Mouse (Mus musculus) embryo, embryonic 11.5 days (tissue): ENCODE measurements around the gene B230118H07Rik.
"Not testable (repeated sequence)": the region's sequence is repeated elsewhere in the genome, so short reads cannot be mapped to it uniquely, and the experiment has no call there.

Source experiments
- DNase-seq: peaks from one replicate; pipeline ENCODE4 v3.0.0-alpha.2; 2012; ENCODE audit warnings: low read depth, low spot score

B230118H07Rik gene

GRCm38 (mm10) chr2:101591356-101591755 is 58.0 kb downstream of the B230118H07Rik start:
- no peak for DNase-seq

DNA sequence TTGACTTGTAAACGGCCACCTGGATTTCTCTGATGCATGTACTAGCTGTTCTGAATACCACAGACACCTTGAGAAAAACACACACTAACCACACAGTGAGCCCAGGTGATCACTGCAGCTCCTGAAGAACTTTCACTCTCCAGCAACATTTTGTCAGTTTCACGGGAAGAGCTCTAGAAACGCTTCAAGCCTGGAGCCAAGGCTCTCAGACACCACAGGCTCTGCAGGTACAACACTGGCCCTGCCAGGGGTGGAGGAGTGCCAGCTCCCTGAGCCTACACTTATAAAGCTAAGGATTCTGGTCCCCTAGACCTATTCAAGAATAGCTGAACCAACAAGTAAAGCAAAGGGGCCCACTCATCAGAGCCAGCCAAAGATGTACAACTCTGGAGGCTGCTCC is 67.9 kb downstream of the B230118H07Rik start:
- no peak for DNase-seq

DNA sequence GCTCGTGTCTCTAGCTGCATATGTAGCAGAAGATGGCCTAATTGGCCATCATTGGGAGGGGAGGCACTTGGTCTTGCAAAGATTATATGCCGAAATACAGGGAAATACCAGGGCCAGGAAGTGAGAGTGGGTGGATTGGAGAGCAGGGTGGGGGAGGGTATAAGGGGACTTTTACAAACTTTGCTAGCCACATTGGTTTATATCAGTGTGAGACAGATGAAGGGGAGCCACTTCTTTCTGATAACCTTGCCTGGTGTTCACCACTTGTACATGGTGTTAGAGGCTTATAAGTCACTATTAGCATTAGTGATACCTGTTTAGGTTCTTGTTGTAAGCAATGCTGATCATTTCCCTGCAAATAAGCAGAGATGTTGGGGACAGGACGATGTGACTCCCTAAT is 68.4 kb downstream of the B230118H07Rik start:
- no peak for DNase-seq

DNA sequence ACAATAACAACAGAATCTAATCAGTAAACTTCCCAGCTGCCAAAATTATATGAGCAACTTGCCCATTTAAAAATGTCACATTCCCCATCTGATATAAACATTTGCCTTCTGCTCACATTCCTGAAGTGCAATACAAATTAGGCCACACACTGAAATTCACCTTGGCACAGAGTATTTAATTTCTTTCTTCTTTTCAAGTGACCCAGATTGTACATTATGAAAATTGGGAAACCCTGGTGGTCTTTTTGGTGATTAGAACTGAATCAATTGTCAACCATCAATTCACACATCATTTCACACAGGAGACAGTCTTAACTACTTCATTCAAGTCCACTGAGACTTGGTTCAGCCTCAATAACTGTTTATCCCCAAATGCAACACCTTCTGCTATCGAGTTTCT is 68.9 kb downstream of the B230118H07Rik start:
- DNase-seq, result no peak

- DNase-seq, result no peak
Measured at GRCm38 (mm10) chr2:101580027-101580426, 69.3 kb downstream of the B230118H07Rik start.

GRCm38 (mm10) chr2:101577243-101577642 is 72.1 kb downstream of the B230118H07Rik start:
- DNase-seq, result no peak

DNA sequence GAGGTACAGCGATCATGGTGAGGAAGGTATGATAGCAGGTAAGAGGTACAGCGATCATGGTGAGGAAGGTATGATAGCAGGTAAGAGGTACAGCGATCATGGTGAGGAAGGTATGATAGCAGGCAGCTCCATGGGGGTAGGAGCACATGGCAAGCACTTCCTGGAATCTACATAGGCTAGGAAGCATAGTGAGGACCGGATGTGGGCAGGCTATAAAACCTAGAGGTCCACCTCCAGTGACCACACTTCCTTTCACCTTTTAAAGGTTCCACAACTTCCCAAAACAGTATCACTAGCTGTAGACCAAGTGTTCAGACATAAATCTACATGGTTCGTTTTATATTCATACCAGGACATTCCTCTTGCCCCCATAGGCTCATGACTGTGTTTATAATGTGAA is 80.1 kb downstream of the B230118H07Rik start:
- no peak for DNase-seq

DNA sequence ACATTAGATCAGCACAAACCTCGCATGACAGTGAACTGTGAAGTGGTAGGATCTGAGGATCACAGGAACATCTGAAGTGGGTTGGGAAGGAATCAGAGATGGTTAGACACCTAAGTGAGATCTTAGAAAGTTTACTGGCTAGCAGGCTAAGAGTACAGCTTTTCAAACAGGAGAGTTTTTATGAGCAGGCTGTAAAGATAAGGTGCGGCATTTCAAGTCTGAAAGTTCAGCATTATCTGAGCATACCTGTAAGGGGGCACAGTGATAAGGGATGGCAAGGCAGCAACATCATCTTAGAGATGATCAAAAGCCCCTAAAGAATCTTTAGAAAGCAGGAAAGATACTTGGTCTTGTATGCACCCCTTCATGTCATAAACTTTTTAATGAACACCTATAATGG is 81.8 kb downstream of the B230118H07Rik start:
- DNase-seq, result no peak

DNA sequence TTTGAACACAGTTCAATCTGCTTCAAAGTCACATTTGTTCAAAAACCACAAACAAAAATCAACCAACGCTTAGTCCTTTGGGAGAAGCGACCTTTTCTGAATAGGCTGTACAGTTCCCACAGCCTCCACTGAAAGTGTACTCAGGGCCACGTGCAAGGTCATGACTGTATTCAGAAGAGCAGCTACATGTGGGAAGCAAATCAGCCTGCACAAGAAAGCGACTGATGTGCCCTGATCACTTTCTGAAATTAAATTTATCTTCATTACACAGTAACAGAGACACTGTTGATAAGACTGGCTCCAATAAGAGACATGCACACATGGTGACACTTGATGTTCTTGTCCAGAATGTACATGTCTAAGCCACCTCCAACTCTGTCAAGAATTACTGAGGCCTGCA is 85.6 kb downstream of the B230118H07Rik start:
- no peak for DNase-seq

- no peak for DNase-seq
Measured at GRCm38 (mm10) chr2:101563206-101563605, 86.1 kb downstream of the B230118H07Rik start.

DNA sequence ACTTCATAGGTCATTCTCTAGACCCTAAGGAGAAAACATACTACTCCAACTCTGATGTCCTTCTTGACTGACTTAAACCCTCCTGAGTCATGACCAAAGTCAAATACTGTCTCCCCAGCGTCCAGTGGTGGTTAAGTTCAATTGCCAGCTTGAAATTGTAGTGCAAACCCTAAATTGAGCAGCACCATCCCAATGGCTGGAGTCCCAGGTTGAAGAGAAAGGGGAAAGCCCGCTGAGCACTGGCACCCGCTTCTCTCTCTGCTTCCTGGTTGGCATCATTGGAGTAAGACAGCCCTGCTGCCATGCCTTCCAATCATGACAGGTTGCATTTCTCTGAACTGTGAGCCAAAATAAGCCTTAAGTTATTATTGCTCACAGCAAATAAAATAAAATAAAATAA is 89.9 kb downstream of the B230118H07Rik start:
- no peak for DNase-seq

- no peak for DNase-seq
Measured at GRCm38 (mm10) chr2:101555886-101556285, 93.4 kb downstream of the B230118H07Rik start.

- no peak for DNase-seq
Measured at GRCm38 (mm10) chr2:101553851-101554250, 95.5 kb downstream of the B230118H07Rik start.

DNA sequence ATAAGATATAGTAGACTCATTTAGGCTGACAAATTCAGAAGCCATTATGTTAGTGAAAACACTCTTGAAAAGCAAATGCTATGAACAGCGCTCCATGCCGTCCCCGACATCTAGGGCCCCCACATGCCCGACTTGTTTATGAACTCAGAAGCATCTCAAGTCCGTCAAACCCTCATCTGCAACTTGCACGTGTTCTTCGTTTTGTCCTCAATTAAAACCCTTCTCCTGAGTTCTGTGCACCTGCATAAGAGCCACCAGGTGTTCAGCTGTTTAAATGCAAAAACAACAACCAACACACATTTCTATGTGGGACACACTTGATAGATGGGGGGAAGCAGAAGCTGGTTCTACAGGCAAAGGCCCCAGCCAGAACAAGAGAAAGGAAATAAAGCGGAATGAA is 97.0 kb downstream of the B230118H07Rik start:
- no peak for DNase-seq

GRCm38 (mm10) chr2:101551026-101551719 is 98.2 kb downstream of the B230118H07Rik start:
- no peak for DNase-seq

DNA sequence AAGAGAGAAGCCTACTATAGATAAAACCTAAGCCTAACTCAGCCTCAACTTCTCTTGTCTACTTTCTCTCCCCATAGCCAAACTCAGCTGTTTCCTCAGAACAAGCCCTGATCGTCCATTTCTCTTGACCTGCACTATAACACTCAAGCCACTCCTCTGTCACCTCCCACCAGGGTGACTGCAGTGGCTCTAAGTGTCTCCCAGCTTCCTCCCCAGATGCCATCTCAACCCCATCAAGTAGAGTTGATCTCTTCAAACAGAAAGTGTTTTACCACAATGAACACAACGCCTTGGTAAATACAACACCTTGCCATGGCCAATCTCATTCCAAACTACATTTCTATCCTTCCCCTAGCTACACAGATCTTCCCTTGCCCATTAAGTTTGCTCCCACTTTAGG is 99.2 kb downstream of the B230118H07Rik start:
- no peak for DNase-seq

- no peak for DNase-seq
Measured at GRCm38 (mm10) chr2:101548866-101549265, 100.5 kb downstream of the B230118H07Rik start.

- DNase-seq, result no peak
Measured at GRCm38 (mm10) chr2:101545593-101545992, 103.7 kb downstream of the B230118H07Rik start.

DNA sequence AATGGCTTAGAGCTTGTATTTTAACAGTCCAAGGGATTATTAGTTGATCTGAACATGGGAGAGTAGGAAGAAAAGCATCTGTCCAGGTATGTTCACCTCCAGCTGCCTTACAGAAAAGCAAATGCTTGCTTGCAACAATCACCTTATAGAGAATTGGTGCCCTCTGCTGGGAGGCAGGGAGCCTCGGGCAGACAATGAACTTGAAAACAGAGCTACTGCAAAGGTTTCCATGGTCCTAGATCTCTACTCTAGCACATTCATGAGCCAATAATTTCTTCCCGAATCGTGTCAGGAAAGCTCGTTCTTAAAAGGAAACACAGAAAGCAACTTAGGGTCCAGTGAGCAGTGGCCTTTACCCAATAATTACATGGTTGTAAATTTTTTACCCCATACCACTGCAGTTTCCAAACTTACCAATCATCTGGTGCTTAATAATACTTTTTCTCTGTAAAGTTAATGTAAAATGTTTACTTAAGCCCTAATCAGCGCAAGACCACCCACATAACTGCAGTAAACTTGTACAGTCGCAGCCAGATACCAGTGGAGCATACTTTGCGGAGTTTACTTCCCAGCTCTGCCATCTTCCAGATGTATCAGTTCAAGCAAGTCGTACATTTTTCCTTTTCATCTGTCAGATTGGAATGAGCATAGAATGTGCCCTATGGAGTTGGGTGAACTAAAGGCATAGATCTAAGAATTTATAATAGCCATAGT is 105.5 kb downstream of the B230118H07Rik start:
- DNase-seq, result no peak

GRCm38 (mm10) chr2:101536887-101537286 is 112.4 kb downstream of the B230118H07Rik start:
- DNase-seq, result not testable (repeated sequence)

DNA sequence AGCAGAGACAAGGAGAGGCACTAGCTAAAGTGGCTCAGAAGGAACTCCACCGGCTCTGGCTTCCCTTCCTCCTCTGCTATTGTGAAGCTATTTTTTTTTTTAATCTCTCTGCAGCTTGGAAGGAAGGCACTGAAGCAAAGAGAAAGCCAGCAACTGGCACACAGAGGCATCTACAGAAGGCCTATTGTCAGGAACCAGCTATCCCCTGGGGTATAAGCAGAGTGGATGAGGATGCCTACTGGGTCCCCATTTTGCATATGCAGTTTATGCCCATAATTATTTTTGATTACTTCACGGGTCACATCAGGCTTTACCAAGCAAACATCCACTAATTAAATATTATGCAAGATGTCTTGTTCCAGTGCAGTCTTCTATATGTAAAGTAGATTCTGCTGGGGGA is 115.6 kb downstream of the B230118H07Rik start:
- DNase-seq, result no peak

- peak; percentile 36 for DNase-seq
Measured at GRCm38 (mm10) chr2:101525503-101526381, 123.6 kb downstream of the B230118H07Rik start.
